Mouse (Mus musculus) kidney, postnatal 36 days (tissue): Measurements from ENCODE around the gene Asb8.

ENCODE experiments used
- DNase-seq, 2 experiments: peaks; one replicate each; pipeline ENCODE4 v3.0.0; 2021 to 2022; ENCODE audit warnings: mixed read lengths in 2 of 2

Asb8 gene

DNA sequence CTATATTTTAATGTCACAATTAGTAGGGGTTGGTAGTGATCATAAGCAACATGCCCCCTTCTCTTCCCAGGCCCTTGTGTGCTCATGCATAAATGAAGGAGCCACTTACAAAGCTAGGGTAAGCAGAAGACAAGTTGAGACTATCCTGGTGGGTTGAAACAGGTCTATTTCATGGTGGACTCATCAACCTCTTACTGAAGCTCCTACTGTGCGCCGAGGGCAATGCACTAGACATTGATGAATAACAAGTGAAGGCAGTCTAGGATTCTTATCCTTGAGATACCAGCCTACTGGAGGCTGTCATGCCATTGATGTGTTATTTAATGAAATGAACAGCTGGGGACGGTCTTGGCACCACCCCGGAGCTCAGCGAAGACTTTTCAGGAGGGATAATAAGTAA lies 10.2 kb downstream of the Asb8 start:
- no peak for DNase-seq

DNA sequence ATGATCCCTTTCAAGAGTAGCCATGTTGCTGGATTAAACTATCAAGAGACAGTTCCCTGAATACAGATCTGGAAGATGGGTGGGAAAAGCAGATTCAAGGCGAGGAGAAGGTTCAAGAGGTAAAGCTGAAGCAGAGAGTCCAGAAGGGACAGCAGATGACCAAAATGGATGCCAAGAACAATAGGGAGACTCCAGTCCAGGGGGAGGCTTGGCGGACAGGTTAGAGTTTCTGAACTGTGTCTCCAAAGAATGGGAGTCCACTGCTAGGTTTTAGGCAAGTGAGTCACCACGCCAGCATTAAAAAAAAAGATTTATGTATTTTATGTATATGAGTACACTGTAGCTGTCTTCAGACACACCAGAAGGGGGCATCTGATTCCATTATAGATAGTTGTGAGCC lies 10.8 kb downstream of the Asb8 start:
- DNase-seq = no peak

DNA sequence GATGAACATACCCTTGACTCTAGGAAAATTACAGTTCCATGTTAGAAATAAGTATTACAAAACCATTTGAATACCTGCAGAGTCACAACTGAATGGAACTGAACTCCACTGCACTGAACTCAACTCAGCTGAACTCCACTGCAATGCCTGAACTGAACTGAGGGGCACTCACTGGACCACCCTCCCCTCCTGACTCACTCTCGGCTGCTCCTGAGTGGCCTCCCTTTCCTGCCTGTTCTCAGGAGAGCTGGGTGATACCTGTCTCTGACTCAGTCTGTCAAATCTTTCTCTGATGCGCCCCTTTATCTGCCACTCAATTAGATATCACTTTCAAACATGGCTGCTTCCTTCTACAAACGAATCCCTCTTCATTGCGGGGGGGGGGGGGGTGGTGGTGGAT lies 11.3 kb downstream of the Asb8 start:
- DNase-seq = no peak

DNA sequence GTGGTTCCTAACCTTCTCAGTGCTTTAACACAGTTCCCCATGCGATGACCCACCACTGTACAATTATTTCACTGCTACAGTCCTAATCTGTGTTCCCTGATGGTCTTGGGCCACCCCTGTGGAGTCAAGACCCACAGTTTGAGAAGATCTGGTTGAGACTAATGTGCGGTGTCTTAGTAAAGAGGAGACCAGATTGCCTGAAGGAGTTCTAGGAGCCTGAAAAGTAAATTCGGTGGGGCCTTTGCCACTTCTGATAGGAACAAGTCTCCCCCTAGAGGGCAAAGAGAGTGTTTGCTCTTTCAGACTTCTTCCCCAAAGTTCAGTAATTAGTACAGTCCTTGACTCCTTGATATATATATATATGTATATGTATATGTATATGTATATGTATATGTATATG lies 11.8 kb downstream of the Asb8 start:
- DNase-seq = peak; percentile 19 to 28

DNA sequence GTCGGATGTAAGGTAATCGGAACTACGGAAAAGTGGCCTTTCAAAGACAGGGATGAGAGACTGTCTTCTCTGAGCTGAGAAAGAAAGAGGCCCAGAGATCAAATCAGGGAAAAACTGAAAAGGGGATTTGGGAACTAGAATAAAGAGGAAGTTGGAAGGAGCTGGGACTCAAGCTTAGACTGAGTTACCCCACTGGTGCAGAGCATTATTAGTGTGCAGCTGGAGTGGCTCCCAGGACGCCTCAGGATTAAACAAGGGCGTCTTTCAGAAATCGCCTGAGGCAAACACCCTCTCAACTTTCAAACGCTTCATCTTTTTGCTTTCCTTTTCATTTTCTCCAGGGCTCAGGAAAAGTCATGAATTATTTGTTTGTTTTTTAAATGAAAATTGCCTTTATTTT lies 12.5 kb downstream of the Asb8 start:
- no peak for DNase-seq

DNA sequence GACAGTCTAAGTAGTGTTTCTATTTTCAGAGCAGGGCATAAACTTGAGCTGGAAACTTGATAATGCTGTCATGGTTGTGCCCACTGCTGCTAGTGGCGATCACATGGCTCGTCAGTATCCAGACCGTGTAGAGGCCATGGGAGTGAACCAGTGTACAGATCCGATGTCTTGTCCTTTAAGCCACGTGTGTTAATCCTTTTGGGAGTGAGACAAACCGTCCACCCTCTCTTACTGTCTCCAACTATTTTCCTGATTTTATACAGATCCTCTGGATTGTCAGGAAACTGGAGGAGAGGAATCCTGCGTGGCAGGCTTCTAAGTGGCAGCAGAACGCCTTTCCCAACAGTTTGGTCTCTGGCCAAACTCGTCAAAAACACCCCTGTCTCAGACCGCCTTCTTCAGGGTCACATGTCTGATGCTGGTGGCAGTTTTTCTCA lies 16.2 kb downstream of the Asb8 start:
- no peak for DNase-seq

DNA sequence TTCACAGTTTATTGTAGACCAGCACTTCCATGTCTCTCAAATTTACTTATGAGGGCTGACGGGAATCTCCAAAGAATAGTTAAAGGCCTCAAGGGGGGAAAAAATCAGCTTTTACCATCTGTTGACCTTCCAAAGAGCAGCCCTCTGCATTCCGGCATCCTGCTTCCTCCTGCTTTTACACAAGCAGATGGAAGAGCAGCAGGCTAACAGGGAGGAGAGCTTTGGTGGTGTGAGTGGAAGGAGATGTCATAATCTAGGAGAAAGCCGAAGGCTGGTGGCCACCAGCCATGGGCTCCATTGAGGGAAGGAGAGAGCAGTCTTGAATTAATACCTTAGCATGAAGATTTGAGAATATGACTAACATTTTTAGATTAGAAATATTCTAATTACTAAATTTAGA lies 17.1 kb downstream of the Asb8 start:
- no peak for DNase-seq

DNA sequence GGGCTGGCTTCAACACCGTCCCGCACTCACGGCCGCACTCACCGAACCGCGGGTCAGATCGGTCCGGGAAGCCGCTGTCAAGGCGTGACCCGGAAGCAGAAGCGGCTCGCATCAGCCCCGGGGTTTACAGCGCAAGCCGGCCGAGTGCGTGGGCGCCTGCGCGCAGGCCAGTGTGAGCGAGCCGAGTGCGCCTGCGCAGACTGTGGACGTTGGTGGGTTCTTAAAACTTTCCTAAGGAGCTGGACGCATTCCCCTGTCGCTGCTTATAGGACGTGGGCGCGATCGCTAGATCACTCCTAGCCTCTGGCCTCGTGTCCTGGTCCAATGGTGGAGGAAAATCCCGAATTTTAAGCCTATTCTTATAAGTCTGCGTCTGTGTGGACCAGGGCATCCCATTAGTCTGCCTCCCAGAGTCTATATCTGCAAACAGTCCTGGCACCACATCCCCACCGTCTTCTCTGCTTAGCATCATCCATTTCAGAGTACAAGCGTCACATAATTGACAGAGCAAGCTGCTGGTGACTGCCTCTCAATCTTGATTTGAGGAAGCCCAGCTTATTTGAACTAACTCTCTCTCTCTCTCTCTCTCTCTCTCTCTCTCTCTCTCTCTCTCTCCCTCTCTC lies 19.8 kb downstream of the Asb8 start:
- DNase-seq = peak; percentile 94 to 97

DNA sequence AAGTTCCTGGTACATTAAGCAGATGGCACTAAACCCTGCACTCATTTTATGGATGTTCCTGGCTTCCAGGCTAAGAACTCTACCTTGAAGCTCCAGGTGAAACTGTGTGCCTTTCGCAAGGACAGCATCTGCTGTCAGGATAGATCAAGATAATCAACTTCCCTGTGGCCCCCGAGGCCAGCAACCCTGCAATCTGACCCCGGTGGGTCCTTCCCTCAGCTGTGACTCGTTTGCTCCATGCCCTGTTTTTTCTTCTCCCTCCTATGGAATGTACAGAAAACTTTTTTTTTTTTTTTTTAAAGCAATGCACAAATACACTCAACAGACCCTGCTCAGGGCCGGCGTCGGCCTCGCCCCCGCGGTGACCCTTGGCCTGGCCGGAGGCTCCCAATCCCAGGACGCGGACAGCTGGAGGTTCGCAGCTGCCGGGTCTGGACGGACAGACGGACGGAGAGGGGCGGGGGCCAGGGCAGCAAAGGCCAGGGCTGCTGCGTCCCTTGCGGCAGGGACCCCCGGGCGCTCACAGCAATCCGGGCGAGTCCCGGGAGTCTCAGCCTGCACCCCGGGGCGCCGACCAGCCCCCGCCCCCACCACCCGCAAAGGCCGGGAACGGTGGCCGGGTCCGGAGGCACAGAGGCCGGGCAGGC lies 20.4 kb downstream of the Asb8 start:
- DNase-seq = peak in 1 of 2 experiments; percentile 60

DNA sequence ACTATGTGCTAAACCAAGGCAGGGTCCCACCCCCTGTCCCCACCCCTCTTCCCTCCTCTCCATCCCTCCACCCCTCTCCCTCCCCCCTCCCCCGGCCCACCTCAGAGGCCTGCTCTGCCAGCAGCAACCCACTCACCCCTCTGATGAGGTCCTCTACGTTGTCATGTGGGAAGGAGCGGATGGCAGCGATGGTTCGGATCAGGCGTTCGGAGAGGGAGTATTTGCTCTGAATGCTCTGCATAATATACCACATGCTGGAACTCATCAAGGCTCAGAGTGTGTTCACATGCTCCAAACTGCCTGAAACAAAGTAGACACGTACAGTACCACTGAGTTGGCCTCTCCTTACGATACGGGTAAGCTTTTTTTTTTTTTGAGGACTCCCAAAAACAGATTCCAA lies 22.9 kb downstream of the Asb8 start:
- DNase-seq = no peak

DNA sequence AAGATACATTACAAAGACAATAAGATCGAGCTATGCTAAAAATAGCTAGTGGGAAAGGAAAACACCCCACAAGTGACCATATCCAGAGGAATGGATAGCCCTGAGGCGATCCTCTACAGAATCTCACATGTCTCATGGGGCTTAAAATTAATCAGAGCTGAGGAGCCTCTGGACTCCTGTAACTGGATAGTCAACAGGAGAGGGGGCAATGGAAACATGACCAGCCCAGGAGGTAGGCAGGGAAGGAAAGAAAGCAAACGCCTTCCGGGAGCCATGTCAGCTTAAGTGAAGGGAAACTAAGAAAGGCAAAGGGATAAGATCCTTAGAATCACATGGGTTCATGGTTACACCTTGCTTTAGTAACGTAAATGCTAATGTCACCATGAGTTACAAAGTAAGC lies 24.6 kb downstream of the Asb8 start:
- DNase-seq = no peak

DNA sequence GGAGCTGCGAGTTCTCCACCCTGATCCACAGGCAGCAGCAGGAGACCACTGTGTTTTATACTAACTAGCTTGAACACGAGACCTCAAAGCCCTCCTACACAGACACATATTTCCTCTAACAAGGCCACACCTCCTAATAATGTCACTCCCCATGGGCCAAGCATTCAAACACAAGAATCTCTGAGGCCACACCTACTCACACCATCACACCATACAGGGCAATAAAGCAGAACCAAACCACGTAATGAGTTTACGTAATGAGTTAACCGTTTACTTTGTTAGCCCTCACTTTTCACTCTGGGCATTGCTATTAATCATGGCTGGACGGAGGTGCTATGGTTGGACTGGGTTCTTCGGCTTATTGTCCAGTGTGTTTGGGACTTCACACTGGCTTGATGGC lies 25.7 kb downstream of the Asb8 start:
- peak in 1 of 2 experiments; percentile 7 for DNase-seq

DNA sequence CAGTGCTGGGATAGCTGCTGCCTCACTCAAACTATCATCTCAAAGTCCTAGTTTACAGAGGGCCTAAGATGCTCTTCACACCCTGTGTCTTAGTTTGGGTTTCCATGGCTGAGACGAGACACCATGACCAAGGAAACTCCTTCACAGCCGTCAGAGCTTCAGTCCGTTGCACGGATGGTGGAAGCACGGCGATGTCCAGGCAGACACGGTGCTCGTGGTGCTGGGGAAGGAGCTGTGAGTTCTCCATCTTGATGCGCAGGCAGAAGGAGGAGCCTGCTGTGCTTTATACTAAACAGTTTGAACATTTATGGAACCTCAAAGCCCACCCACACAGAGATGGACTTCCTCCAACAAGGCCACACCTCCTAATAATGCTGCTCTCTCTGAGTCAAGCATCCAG lies 28.6 kb downstream of the Asb8 start:
- no peak for DNase-seq

DNA sequence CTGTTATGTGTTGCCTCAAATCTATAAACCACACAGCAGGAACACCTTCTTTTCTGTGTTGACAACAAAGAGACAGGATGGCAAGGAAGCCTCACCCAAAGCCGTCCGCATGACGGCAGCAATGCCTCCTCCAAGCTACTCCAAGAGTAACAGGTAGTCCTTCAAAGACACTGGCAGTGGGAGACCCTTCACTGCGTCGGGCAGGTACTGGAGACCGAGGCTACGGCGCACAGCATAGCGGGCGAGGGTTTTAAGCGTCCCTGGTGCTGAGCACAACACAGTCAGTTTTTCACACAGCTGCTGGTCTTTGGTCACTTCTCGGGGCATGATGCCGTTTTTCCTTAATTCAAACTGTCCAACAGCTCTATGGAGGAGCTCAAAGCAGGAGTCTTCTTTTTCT lies 29.8 kb downstream of the Asb8 start:
- DNase-seq = no peak

DNA sequence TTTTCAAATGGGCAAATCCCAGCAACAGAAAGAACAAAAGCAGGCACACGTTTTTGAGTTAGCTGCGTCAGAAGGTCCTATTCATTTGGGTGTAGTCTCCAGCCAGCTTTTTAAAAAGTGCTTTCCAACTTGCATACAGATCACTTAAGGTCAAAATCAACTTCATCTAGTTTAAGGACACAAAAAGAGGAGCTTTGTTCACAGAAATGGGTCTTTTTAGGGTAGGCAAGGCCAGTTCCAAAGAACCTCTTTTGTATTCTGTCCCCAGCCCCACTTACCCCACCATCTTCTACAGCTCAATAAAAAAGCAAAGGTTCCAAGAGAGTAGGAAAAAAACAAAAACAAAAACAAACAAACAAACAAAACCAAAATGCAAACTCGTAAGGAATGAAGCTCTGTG lies 30.8 kb downstream of the Asb8 start:
- DNase-seq = no peak

DNA sequence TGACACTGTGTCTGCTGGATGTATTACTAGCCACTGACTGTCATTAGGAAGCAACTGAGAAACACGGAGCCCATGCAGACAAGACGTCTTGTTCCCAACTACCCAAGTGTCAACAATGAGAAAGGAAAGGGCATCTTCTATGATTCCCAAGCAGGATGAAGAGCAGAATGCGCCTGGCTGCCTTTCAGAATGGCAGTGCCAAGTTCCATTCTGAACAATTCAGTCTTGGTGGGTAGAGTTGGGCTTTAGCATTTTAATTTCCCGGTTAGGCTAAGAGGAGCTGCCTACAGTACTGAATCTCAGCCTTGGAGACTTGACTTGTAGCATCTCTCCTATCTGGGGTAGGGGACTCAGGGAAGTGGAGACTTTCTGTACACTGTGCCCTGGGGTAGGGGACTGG lies 31.4 kb downstream of the Asb8 start:
- no peak for DNase-seq

DNA sequence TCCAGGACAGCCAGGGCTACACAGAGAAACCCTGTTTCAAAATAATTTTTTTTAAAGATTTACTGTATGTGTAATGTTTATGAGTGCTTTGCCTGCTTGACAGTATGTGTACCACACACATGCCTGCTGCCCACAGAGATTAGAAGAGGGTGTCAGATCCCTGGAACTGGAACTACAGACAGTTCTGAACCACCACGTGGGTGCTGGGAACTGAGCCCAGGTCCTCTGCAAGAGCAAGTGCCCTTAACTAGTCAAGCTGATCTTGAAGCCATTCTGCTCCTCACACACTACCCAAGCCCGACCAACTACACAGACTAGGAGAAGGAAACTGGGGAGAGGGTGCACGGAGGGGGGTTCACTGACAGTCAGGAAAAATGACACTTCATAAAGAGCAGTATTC lies 32.0 kb downstream of the Asb8 start:
- DNase-seq = no peak

DNA sequence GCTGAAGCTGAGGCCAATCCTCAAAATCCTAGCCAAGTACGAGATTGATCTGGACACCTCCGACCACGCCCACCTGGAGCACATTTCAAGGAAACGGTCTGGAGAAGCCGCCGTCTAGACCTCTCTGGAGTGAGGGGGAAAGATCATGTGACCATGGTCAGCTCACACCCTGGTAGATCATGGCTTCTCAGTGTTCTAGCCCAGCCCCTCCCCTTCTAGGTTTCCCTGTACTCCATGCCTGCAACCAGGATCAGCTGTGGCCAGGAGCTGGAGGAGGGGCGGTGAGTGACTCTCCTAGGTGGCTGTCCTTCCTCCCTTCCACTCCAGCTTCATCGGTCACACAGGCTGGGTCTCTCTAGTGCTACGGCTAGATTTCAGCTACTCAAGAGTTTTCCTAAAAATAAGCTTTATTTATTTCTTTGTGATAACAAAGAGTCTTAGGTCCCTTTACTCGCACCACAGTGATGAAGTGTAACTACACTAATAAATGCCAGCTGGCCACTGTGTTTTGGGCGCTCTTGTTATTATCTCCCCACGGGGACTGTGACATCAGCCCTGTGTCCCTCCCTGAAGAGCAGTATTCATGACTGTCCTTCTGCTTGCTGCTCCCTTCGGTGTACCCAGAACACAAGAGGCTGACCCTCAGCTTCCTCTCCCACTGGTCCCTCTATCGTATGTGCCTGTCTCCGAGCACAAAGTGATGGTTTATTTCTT lies 33.3 kb downstream of the Asb8 start:
- no peak for DNase-seq

DNA sequence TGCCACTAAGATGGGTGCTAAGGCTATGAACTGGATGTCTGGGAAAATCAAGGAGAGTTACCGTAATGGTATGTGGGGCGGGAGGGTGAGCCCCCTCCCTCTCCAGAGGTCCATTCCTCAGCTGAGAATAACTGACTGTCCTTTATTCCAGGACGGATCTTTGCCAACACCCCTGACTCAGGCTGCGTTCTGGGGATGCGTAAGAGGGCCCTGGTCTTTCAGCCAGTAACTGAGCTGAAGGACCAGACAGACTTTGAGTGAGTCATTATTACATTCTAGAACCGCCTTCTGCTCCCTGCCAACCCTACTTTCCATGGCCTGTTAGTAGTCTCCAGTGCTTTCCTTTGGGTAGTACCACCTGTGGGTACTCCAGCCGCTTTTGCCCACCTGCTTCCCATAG lies 34.0 kb downstream of the Asb8 start:
- DNase-seq = no peak

DNA sequence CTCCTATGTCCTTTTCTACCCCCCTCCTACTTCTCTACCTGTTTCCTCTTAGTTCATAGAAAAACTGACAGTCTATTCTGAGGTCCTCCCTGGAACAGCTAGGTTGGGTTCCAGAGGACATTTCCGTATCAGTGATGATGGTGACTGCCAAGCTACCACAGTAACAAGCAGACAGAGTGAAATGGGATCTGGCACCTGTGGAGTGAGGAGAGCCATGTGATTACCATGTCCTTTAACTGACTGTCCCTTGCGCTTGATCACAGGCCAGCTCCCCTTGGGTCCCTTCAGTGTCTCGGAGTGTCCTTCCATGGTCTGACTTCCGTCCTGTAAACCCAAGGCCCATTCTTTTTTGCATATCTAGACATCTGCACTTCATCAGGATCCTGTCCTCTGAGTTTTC lies 34.4 kb downstream of the Asb8 start:
- no peak for DNase-seq

DNA sequence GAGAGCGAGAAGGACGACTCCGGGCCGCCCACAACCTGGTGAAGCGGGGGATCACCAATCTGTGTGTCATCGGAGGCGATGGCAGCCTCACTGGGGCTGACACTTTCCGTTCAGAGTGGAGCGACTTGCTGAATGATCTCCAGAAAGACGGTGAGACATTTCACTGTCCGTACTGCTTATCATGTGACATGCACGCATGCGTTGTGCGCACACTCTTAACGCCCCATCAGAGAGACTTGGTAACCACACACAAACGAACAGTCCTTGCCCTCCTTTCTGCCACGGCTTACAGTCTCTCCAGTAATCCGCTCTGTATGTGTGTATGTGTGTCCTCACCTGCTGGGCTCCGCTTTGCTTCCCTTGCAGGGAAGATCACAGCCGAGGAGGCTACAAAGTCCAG lies 44.6 kb downstream of the Asb8 start:
- no peak for DNase-seq

DNA sequence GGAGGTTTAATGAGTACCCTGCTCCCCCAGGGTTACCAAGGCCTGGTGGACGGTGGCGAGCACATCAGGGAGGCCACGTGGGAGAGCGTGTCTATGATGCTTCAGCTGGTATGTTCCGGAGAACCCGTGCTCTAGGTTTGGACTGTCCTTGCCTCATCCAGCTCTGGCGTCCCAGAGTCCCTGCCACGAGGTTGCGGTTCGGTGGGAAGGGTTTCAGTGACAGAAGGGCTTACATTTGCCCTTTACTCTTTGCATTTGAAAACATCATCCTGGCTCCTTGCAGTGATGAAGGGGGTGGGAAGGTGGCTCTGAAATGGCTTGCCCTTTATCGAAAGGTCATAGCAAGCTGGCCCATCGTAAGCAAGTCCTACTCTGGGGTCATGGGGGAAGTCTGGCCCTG lies 46.1 kb downstream of the Asb8 start:
- DNase-seq = no peak

DNA sequence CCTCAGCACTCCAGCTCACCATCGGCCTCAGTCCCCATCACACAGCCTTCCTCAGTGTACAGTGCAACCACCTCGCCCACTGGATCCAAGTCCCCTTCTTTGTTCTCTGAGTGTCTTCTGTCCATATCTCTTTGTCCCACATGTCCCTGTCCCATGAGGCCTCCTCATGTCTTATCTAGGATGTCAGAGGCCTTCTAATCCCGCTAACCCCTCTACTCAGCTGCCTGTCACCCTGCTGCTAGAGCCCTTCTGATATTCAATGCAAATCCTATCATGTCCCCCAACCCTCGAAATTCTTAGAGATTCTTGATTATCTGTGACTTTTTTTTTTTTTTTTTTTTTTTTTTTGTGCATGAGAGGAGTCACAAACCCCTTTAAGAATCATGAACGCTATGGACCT lies 49.1 kb downstream of the Asb8 start:
- no peak for DNase-seq

DNA sequence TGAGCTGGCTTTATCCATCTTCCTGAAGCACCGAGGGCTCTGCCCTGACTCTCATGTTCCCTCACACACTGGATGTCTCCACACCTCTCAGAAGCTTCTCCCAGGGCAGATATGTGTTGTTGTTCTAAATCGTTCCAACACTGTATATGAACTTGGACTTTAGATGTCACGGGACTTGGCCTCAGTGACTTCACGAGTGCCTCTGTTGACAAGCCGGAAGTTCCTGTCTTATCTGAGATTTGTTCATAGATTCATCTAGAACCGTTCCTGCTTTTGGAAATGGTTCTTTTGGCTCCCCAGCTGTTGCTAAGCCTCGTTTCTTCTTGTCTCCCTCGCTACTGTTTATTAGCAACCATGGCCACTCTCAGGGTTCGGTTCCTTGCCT lies 49.7 kb downstream of the Asb8 start:
- DNase-seq = no peak
